Mouse (Mus musculus) adrenal gland, adult (tissue): ENCODE data around the gene Dhrs7.

Experiments used
- DNase-seq, 2 experiments: peaks; one replicate each; pipeline ENCODE4 v3.0.0; 2022 to 2023; ENCODE audit warnings: low spot score in 1 of 2; ENCODE audit not compliant: inconsistent age in 2 of 2

The Dhrs7 gene

DNA sequence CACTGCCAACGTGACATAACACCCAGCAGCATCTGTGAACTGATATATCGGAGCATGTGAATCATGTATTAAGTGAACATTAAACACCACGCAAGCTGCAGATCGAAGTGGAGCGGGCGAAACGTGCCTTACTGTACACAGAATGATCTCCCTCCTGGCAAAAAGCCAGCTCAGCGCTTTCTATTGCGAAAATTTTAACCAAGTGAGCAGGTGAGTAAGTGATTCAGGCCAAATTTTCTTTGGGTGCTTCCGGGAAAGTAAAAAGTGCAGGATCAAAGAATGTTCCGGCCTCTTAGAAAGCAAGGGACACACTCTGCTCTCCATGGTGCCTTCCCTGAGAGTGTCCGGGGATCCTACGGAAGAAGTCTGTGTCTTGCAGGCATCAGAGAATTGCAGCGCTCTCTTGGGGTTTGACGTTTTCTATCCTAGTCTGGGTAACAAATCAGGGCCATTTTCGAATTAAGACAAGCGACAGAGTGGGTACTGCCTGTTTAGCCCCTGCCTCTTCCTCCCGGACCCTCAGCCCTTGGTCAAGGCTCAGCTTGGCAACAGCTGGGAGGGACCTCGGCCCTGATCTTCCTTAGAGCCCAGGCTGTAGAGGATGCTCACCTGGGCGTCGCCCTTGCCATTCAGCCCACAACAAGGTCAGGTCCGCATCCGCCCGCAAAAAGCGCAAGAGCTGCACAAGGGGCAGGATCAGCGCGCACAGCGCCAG is 532 bp downstream of the Dhrs7 start:
- peak; percentile 55 to 84 for DNase-seq

DNA sequence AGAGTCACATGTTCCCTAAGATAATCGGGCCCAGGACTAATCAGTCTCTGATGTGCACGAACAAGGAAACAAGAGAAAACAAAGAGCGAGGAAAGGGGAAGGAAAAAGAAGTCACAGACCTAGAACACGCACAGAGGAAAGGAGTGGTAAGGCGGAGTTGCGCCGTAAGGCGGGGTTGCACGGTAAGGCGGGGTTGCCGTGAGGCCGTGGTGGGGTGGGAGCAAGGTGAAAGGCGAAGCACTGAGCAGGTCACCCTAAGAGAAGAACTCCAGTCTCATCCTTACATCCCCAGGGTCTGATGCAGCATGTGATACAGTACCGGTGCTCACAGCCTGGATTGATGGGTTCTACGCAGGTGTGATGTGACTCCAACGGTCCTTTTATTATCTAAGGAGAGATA is 8.9 kb downstream of the Dhrs7 start:
- no peak for DNase-seq

DNA sequence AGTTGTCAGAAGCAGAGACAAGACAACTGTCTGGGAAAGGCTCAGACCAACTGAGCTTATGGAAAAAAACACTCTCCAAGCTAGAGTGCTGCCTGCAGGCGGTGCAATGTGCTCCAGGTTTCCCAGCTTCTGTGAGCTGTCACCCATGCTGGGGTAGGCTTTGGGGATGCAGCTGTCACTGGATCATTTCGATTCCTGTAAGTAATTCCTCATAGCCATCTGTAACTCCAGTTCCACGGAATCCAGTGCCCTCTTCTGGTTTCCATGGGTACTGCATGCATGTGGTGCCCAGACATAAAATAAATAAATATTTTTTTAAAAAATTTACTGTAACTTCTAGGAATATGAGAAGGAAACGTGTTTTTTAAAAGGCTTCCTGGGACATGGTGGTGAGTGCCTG is 10.0 kb downstream of the Dhrs7 start:
- DNase-seq = peak; percentile 50 to 83

DNA sequence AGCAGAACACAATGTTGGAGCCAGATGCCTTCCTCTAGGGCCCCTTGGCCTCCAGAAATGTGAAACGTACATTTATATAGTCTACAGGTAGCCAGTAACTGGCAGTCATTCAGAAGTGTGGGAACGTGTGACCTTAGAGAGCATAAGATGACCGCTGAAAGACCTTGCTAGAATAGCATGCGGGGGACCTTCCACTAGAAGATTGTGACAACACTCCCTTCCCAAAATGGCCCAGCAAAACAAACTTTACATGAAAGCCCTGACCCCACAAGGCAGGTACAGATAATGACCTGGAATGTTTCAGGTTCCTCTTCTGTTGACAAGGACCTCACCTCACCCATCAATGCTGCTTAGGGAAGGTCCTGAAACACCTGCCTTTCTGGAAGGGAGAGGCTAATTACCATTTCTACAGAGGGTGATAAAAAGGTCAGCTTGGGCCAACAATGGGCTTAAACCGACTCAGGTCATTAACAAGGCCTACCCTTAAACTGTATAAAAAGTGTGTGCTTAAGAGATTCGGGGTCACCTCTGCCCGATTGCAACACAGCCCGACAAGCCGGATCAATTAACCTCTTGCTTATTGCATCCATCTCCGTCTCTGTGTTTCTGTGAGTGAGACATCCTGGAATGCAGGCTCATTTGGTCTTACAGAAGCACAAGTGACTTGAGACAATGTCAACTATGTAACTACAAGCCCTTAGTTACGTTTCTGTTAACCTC is 14.9 kb downstream of the Dhrs7 start, which contains the start of gene Gm4756:
Gene Gm4756, minus strand, starts transcription at position 51 of the 720 bp plus-strand sequence.
- DNase-seq = no peak

DNA sequence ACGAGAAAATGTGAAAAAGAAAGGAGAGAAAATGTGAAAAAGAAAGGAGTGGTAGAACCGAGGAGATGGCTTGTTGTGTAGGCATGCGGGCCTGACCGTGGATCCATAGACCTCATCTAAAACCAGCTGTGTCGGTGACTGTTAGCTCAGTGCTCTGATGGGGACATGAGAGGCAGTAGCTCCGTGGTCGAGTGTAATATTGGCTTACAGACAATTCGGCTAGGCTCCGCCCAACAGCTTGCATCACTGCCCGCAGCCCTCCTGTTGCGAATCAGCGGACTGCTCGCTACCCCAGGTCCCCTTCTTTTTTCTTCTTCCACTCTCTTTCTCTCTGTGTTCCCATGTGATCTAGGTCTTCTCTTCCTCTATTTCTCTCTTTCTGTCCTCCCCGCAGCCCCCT is 15.8 kb downstream of the Dhrs7 start:
- DNase-seq = no peak

DNA sequence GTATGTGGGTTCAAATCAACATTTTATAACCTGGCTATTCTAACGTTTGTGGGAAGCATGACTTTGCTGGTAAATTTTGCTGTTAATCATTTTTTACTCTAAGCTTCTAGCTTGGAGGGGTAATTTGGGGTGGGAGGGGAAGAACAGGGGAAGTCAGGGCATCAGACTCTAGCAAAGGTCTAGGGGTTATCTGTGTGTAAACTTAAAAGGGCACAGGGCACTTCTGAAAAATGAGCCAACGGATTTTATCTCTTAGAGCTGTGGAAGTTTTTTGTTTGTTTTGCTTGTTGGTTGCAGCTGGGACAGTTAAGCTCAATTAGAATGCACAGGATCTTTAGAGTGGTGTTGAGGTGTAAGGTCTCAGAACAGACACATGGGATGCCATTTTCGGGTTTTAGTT is 26.7 kb downstream of the Dhrs7 start:
- DNase-seq = no peak

DNA sequence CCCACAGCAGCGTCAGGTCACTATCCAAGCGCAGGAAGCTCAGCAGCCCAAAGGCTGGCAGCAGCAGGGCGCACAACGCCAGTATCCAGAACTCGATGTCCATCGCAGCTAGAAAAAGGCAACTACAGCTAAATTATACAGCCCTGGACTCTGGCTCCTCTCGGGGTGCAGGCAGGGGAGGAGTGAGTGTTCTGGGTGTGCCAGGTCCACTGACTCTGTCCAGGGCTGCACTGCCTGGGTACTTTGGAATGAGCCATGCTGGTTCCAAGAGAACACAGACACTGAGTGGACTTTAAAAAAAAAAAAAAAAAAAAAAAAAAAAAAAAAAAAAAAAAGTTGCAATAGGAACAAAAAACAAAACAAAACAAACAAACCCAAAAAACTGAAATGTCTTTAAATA is 36.0 kb downstream of the Dhrs7 start:
- DNase-seq = no peak

DNA sequence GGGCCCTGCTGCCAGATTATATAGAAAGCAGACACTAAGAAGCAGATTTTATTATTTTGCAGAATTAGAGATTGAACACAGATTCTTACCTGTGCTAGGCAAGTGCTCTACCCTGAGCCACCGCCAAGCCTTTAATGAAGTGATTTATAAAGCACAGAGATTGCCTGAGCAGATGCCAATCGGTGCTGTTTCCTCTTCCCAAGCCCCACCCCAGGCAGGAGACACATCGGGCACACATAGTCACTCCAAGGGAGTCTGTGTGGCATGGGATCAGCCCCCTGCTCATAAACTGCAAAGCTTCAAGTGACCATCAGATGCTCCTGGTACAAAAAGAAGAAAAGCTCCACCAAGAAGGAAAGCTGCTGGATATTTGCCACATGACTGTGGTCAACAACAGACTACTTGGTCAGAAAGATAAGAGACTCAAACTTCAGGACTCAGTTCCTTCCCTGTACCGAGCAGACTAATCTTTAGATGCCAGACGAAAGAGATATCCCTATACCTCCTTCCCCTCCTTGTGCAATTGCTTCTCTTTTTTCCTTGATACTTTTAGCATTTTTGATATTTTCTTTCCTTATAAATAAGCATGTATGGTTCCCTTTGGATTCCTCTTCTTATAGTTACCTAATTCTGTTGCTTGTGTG is 41.7 kb downstream of the Dhrs7 start:
- no peak for DNase-seq

DNA sequence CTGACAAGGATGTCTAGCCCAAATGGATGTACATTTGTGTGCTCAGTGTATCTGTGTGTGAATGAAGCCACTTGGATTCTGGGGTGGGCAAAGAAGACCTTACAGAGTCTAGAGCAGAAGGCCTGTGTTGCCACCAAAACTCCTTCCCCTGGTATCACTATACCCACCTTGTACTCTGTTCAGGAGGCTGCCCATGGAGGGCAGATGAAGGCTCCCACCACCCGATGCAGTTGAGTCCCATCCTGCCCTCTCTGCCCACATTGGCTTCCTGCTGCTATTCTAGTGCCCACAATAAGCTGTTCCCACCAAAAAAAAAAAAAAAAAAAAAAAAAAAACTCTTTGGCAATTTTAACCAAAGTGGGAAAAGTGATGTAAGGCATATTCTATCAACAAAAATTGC is 43.3 kb downstream of the Dhrs7 start:
- no peak for DNase-seq

DNA sequence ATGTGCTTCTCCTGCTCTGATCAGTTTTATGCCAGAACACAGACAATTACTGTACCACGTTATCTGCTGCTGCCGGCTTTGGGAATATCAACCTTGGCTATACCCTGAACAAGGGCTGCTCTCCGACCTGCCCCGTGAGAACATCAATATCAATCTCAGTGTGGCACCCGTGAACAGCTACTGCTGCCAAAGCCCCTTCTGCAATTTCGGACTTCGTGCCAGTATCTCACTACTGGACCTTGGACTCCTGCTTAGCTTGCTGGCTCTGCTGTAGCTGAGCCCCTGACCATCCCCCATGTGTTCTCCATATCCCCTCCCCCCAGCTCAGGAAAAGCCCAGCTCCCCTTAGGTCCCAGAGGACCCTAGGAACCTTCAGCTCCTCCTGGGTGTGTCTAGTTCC is 43.9 kb downstream of the Dhrs7 start:
- DNase-seq = no peak

DNA sequence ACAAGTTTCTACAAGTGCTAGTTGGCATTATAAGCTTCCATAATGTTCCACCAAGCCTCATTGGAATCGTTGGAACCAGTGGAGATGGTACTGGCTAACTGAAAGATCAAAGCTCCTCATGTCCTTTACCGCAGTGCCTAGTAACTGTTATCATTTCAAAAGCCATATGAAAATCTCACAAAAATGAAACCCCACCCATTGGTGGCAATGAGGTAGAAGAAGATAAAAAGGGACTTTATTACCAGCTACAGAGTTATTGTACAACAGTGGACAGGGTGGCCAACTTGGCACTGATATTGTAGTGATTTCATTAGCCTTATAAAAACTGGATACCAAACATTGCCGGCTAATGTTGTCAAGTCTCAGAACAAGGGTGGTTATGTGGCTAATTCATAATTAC is 52.7 kb downstream of the Dhrs7 start:
- DNase-seq = no peak
